Mouse (Mus musculus): Measurements from ENCODE around the gene Zmiz2. TPM values are rescaled to one million over a fixed set of nuclear protein-coding genes. Genes with fewer than 3 reads are reported as not detected.
"Not testable (repeated sequence)": the region's sequence is repeated elsewhere in the genome, so short reads cannot be mapped to it uniquely, and the experiment has no call there.

Zmiz2 gene
- polyA plus RNA-seq, 2 experiments: 3.9 to 7.3 TPM

- Histone ChIP-seq H3K9ac (replicated peaks) (no peak overlapping the region), H3K27ac (no peak overlapping the region), H3K27me3 (ENCODE audit: control insufficient read depth, insufficient read depth, low read length) (no peaks in the 10 kb centered on the region), H3K36me3 (replicated peaks; ENCODE audit: control insufficient read depth, insufficient read depth, low read depth) (peaks cover 20% of the 10 kb centered on the region), H3K4me3 (ENCODE audit: insufficient read depth in 1 of 2, low read depth in 2 of 2, low read length in 2 of 2) (no peak overlapping the region), H3K4me2 (ENCODE audit: low read depth) (no peak overlapping the region), H3K9me3 (ENCODE audit: control insufficient read depth, low read length) (no peaks in the 10 kb centered on the region), H3K4me1 (replicated peaks; ENCODE audit: control insufficient read depth in 2 of 2, insufficient read depth in 2 of 2, low read length in 1 of 2) (no peaks in the 10 kb centered on the region)
- DNase-seq (ENCODE audit: low read depth in 3 of 3, low spot score in 3 of 3): no peak
- WGBS (ENCODE audit: insufficient replicate concordance): 79% methylated on average over 4 of the region's 4 CpGs
- no peak for TF ChIP-seq CTCF (IDR thresholded peaks at IDR 0.05; ENCODE audit: low read depth)
- no peak for TF ChIP-seq EP300 (IDR thresholded peaks at IDR 0.05; ENCODE audit: low read depth)
- ATAC-seq (ENCODE audit: insufficient read depth): no peak
These were observed 16.8 kb downstream of the Zmiz2 start for GRCm38 (mm10) chr11:6405591-6406081.

GRCm38 (mm10) chr11:6406251-6407161 is 17.6 kb downstream of the Zmiz2 start:
- H3K27ac ChIP-seq: no peak overlapping the region
- TF ChIP-seq CTCF (IDR thresholded peaks at IDR 0.05; ENCODE audit: low read depth) (no peak), EP300 (IDR thresholded peaks at IDR 0.05; ENCODE audit: low read depth) (no peak)
- H3K27me3 ChIP-seq (ENCODE audit: control insufficient read depth, insufficient read depth, low read length): no peaks in the 10 kb centered on the region
- 50% methylated on average over 14 of the region's 14 CpGs for WGBS (ENCODE audit: insufficient replicate concordance)
- H3K36me3 ChIP-seq (replicated peaks; ENCODE audit: control insufficient read depth, insufficient read depth, low read depth): peaks cover 17% of the 10 kb centered on the region
- ATAC-seq (ENCODE audit: insufficient read depth) (no peak), DNase-seq (ENCODE audit: low read depth in 3 of 3, low spot score in 3 of 3) (no peak)
- no peaks in the 10 kb centered on the region for H3K4me1 ChIP-seq (replicated peaks; ENCODE audit: control insufficient read depth in 2 of 2, insufficient read depth in 2 of 2, low read length in 1 of 2)
- H3K4me3 ChIP-seq (ENCODE audit: insufficient read depth in 1 of 2, low read depth in 2 of 2, low read length in 2 of 2): no peak overlapping the region
- no peak overlapping the region for H3K4me2 ChIP-seq (ENCODE audit: low read depth)
- H3K9ac ChIP-seq (replicated peaks): no peak overlapping the region
- no peaks in the 10 kb centered on the region for H3K9me3 ChIP-seq (ENCODE audit: control insufficient read depth, low read length)

- Histone ChIP-seq H3K27ac (no peak overlapping the region), H3K36me3 (replicated peaks; ENCODE audit: control insufficient read depth, insufficient read depth, low read depth) (peaks cover 16% of the 10 kb centered on the region), H3K27me3 (ENCODE audit: control insufficient read depth, insufficient read depth, low read length) (no peaks in the 10 kb centered on the region), H3K9me3 (ENCODE audit: control insufficient read depth, low read length) (no peaks in the 10 kb centered on the region), H3K4me2 (ENCODE audit: low read depth) (no peak overlapping the region), H3K4me3 (ENCODE audit: insufficient read depth in 1 of 2, low read depth in 2 of 2, low read length in 2 of 2) (no peak overlapping the region), H3K9ac (replicated peaks) (no peak overlapping the region), H3K4me1 (replicated peaks; ENCODE audit: control insufficient read depth in 2 of 2, insufficient read depth in 2 of 2, low read length in 1 of 2) (no peaks in the 10 kb centered on the region)
- no peak for DNase-seq (ENCODE audit: low read depth in 3 of 3, low spot score in 3 of 3)
- no peak for ATAC-seq (ENCODE audit: insufficient read depth)
- WGBS (ENCODE audit: insufficient replicate concordance): 68% methylated on average over 3 of the region's 3 CpGs
- TF ChIP-seq EP300 (IDR thresholded peaks at IDR 0.05; ENCODE audit: low read depth): no peak
- TF ChIP-seq CTCF (IDR thresholded peaks at IDR 0.05; ENCODE audit: low read depth): no peak
These were observed 18.3 kb downstream of the Zmiz2 start for GRCm38 (mm10) chr11:6407162-6407621.

- no peak overlapping the region for H3K9ac ChIP-seq (replicated peaks)
- 37% methylated on average over 5 of the region's 5 CpGs for WGBS (ENCODE audit: insufficient replicate concordance)
- DNase-seq (ENCODE audit: low read depth in 3 of 3, low spot score in 3 of 3) (no peak), ATAC-seq (ENCODE audit: insufficient read depth) (no peak)
- TF ChIP-seq EP300 (IDR thresholded peaks at IDR 0.05; ENCODE audit: low read depth): no peak
- TF ChIP-seq CTCF (IDR thresholded peaks at IDR 0.05; ENCODE audit: low read depth): no peak
- no peak overlapping the region for H3K4me3 ChIP-seq (ENCODE audit: insufficient read depth in 1 of 2, low read depth in 2 of 2, low read length in 2 of 2)
- no peak overlapping the region for H3K27ac ChIP-seq
- H3K36me3 ChIP-seq (replicated peaks; ENCODE audit: control insufficient read depth, insufficient read depth, low read depth): peaks cover 4% of the 10 kb centered on the region
- H3K4me1 ChIP-seq (replicated peaks; ENCODE audit: control insufficient read depth in 2 of 2, insufficient read depth in 2 of 2, low read length in 1 of 2): peaks cover 6 to 7% of the 10 kb centered on the region in 2 experiments
- no peak overlapping the region for H3K4me2 ChIP-seq (ENCODE audit: low read depth)
- peaks cover 20% of the 10 kb centered on the region for H3K9me3 ChIP-seq (ENCODE audit: control insufficient read depth, low read length)
- no peaks in the 10 kb centered on the region for H3K27me3 ChIP-seq (ENCODE audit: control insufficient read depth, insufficient read depth, low read length)
These were observed 21.3 kb downstream of the Zmiz2 start for GRCm38 (mm10) chr11:6410050-6410602.

GRCm38 (mm10) chr11:6410755-6411154 is 21.9 kb downstream of the Zmiz2 start:
- H3K4me2 ChIP-seq (ENCODE audit: low read depth); H3K9ac ChIP-seq (replicated peaks); H3K4me1 ChIP-seq (replicated peaks; ENCODE audit: control insufficient read depth in 2 of 2, insufficient read depth in 2 of 2, low read length in 1 of 2); H3K36me3 ChIP-seq (replicated peaks; ENCODE audit: control insufficient read depth, insufficient read depth, low read depth); H3K27me3 ChIP-seq (ENCODE audit: control insufficient read depth, insufficient read depth, low read length); H3K4me3 ChIP-seq (ENCODE audit: insufficient read depth in 1 of 2, low read depth in 2 of 2, low read length in 2 of 2); H3K27ac ChIP-seq; ATAC-seq (ENCODE audit: insufficient read depth); DNase-seq (ENCODE audit: low read depth in 3 of 3, low spot score in 3 of 3): not testable (repeated sequence)
- peaks cover 20% of the 10 kb centered on the region for H3K9me3 ChIP-seq (ENCODE audit: control insufficient read depth, low read length)
- 62% methylated on average over 5 of the region's 5 CpGs for WGBS (ENCODE audit: insufficient replicate concordance)
